Mouse (Mus musculus) intestine, postnatal 0 days (tissue): ENCODE measurements around the gene Tysnd1. TPM values are rescaled to one million over a fixed set of nuclear protein-coding genes. Genes with fewer than 3 reads are reported as not detected.

ENCODE experiments used
- ATAC-seq: fragments of 200-750 bp; cut with Nextera tagmentation; 2 replicates; pipeline ENCODE4 v1.8.0; 2017; ENCODE audit warnings: mild to moderate bottlenecking, moderate TSS enrichment, moderate library complexity
- H3K27ac ChIP-seq: fragments of 300-500 bp; sonication (generic); 2 replicates; pipeline ENCODE4 v1.5.1; 2014; ENCODE audit warnings: mild to moderate bottlenecking, low read depth, low read length, moderate library complexity
- H3K27me3 ChIP-seq: fragments of 300-500 bp; sonication (generic); replicated peaks from 2 replicates; pipeline ENCODE4 v1.6.1; 2014; ENCODE audit warnings: low read length, mixed read lengths; ENCODE audit not compliant: control insufficient read depth, insufficient read depth
- H3K36me3 ChIP-seq: fragments of 300-500 bp; sonication (generic); 2 replicates; pipeline ENCODE4 v1.6.1; 2014; ENCODE audit warnings: mild to moderate bottlenecking, moderate library complexity; ENCODE audit not compliant: control insufficient read depth, insufficient read depth
- H3K4me1 ChIP-seq: fragments of 300-500 bp; sonication (generic); replicated peaks from 2 replicates; pipeline ENCODE4 v1.6.1; 2014; ENCODE audit warnings: antibody characterized with exemption, low read length, mixed read lengths; ENCODE audit not compliant: control insufficient read depth, insufficient read depth
- H3K4me2 ChIP-seq: fragments of 300-500 bp; sonication (generic); replicated peaks from 2 replicates; pipeline ENCODE4 v1.6.1; 2014; ENCODE audit warnings: low read depth, mild to moderate bottlenecking, moderate library complexity
- H3K4me3 ChIP-seq: fragments of 300-500 bp; sonication (generic); 2 replicates; pipeline ENCODE4 v1.5.1; 2014; ENCODE audit warnings: low read depth, low read length
- H3K9ac ChIP-seq: fragments of 300-500 bp; sonication (generic); 2 replicates; pipeline ENCODE4 v1.6.1; 2014; ENCODE audit warnings: mild to moderate bottlenecking, low read depth, low read length
- H3K9me3 ChIP-seq: fragments of 300-500 bp; sonication (generic); 2 replicates; pipeline ENCODE4 v1.6.1; 2016; ENCODE audit warnings: mixed run types; ENCODE audit not compliant: control insufficient read depth
- CTCF ChIP-seq: sonication (generic); IDR thresholded peaks from 2 replicates; pipeline ENCODE4 v1.5.1; 2016; ENCODE audit warnings: low read depth, mild to moderate bottlenecking, control low read depth, antibody characterized with exemption, moderate library complexity
- WGBS: fragments of 180-500 bp; shearing (Covaris S2); extraction: QIAGEN DNeasy Blood & Tissue Kit; methylation state at CpG from one replicate; pipeline ENCODE4 v1.1.7; 2014; 5-methylcytosine and 5-hydroxymethylcytosine counted together
- polyA plus RNA-seq: library from polyadenylated mRNA; unstranded; fragments of >200 nt; fragmentation: Nextera tagmentation; extraction: Ambion mirVana; gene quantifications from 2 replicates; pipeline ENCODE4 v1.2.1, GENCODE M21; 2015

Tysnd1 gene
- polyA plus RNA-seq, 1 experiment from 2014 or later, result 22.2 TPM

- Histone ChIP-seq H3K27me3 (no peaks in the 10 kb centered on the region), H3K27ac (peak within 1 kb of the TSS; percentile 83), H3K36me3 (peaks cover 11% of the 10 kb centered on the region; the same call in 1 of the 2 replicates), H3K4me2 (peak within 1 kb of the TSS; percentile 62), H3K4me3 (peak within 1 kb of the TSS; percentile 90), H3K4me1 (peaks cover 6% of the 10 kb centered on the region; the same call in 1 of the 2 replicates), H3K9ac (peak within 1 kb of the TSS; percentile 90), H3K9me3 (no peaks in the 10 kb centered on the region)
- TF ChIP-seq CTCF, result no peak
- ATAC-seq, result peak; percentile 99
- WGBS, result under 1% methylated on average over 70 of the region's 84 CpGs
These were observed 15.1 kb upstream of the Tysnd1 start, which contains the start of gene Sar1a for GRCm38 (mm10) chr10:61680015-61680913. Gene Sar1a (plus strand): TSS chr10:61680299.

DNA sequence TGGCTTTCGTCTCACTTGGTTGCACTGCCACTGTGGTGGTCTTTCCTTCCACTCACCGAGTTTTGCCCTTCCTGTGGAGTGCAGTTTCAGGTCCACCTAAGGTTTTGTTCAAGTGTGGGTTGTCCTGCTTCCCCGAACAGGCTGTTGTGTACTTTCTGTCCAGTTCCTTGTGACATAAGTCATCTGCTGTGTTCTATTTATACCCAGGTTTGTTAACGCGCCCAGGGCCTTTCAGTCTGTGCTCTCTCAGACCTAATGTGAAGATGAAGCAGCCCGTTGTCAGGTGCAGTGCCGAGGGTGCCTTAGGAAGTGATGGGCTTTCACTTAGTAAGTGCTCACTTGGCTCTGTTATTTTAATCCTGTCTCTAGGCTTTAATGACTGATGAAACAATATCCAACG is 5.9 kb upstream of the Tysnd1 start:
- ATAC-seq, result no peak
- H3K36me3 ChIP-seq, result peaks cover 73% of the 10 kb centered on the region
- WGBS, result 89% methylated on average over 8 of the region's 8 CpGs

DNA sequence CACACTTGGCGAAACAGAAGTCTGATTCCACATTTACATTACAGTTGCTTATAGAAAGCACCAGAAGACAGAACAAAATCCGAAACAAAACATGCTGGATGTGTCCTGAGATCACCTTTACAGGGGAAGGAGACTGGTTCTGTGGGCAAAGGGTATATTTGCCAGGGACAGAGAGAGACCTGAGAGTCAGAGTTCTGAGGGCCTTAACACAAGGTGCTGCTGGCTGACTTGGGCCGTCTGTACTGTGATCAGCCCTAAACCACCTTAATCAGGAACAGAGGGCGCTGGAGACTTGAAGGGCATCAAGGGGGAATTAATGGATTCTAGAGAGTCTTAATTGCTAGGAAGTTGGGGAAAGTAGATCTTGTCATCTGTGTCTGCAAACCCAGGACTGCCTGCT is 1.8 kb upstream of the Tysnd1 start:
- Histone ChIP-seq H3K4me3 (no peak overlapping the region), H3K27ac (no peak overlapping the region), H3K9ac (no peak overlapping the region), H3K4me2 (no peak overlapping the region), H3K36me3 (peaks cover 42% of the 10 kb centered on the region), H3K9me3 (no peaks in the 10 kb centered on the region), H3K4me1 (peaks cover 7% of the 10 kb centered on the region; the same call in 1 of the 2 replicates), H3K27me3 (no peaks in the 10 kb centered on the region)
- no peak for TF ChIP-seq CTCF
- no peak for ATAC-seq
- WGBS, result 73% methylated on average over 4 of the region's 4 CpGs

More for the DNA sequence above, 5.9 kb upstream of the Tysnd1 start:
- no peak overlapping the region for H3K4me3 ChIP-seq
- no peaks in the 10 kb centered on the region for H3K27me3 ChIP-seq
- H3K4me2 ChIP-seq, result no peak overlapping the region
- no peak overlapping the region for H3K27ac ChIP-seq
- TF ChIP-seq CTCF, result no peak
- no peaks in the 10 kb centered on the region for H3K9me3 ChIP-seq
- H3K4me1 ChIP-seq, result no peaks in the 10 kb centered on the region
- H3K9ac ChIP-seq, result no peak overlapping the region

DNA sequence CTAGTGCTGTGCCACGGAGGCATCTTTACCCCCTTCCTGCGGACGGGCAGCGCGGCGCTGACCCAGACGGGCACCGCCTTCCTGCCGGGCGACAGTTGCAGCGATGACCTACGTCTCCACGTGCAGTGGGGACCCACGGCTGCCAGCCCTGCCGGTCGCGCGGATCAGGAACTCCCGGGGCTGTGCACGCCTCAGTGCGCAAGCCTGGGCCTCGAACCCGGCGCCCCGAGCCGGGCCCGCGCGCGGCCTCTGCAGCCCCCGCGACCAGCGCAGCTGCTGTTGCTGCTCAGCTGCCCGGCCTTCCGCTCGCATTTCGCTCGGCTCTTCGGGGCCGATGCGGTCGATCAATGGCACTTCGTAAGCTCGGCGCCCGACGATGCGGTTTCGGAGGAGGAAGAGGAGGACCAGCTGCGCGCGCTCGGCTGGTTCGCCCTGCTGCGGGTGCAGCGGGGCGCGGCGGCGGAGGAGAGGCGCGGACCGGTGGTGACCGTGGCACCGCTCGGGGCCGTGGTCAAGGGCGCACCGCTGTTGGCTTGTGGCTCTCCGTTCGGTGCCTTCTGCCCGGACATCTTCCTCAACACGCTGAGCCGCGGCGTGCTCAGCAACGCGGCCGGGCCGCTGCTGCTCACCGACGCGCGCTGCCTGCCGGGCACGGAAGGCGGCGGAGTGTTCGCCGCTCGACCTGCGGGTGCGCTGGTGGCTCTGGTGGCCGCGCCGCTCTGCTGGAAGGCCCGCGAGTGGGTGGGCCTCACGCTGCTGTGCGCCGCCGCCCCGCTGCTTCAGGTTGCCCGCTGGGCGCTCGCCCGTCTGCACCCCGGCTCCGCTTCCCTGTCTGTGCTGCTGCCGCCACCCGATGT is 617 bp downstream of the Tysnd1 start:
- Histone ChIP-seq H3K9ac (peak overlapping the region; percentile 78), H3K4me2 (peak overlapping the region; percentile 99), H3K27me3 (no peaks in the 10 kb centered on the region), H3K4me1 (peaks cover 7% of the 10 kb centered on the region; the same call in 1 of the 2 replicates), H3K4me3 (peak overlapping the region; percentile 93), H3K9me3 (no peaks in the 10 kb centered on the region), H3K36me3 (peaks cover 22% of the 10 kb centered on the region), H3K27ac (peak overlapping the region; percentile 76)
- WGBS, result under 1% methylated on average over 104 of the region's 111 CpGs
- TF ChIP-seq CTCF, result 0 out of 2 replicates have a peak, but pooled peaks have one; percentile 19
- ATAC-seq, result peak; percentile 44

GRCm38 (mm10) chr10:61696560-61696823 is 1.2 kb downstream of the Tysnd1 start:
- Histone ChIP-seq H3K4me2 (peak overlapping the region; percentile 99), H3K27me3 (no peaks in the 10 kb centered on the region), H3K4me3 (peak overlapping the region; percentile 93), H3K9ac (peak overlapping the region; percentile 78), H3K9me3 (no peaks in the 10 kb centered on the region), H3K36me3 (peaks cover 16% of the 10 kb centered on the region), H3K4me1 (peaks cover 7% of the 10 kb centered on the region; the same call in 1 of the 2 replicates), H3K27ac (peak overlapping the region; percentile 76)
- ATAC-seq, result 0 out of 2 replicates have a peak, but pooled peaks have one; percentile 4
- TF ChIP-seq CTCF, result no peak
- 7% methylated on average over 19 of the region's 19 CpGs for WGBS

GRCm38 (mm10) chr10:61697028-61697427 is 1.7 kb downstream of the Tysnd1 start:
- ATAC-seq, result peak; percentile 24
- 55% methylated on average over 2 of the region's 2 CpGs for WGBS
- peak overlapping the region; percentile 76; the same call in 1 of the 2 replicates for H3K27ac ChIP-seq
- no peaks in the 10 kb centered on the region for H3K27me3 ChIP-seq
- peak overlapping the region; percentile 78; the same call in 1 of the 2 replicates for H3K9ac ChIP-seq
- peaks cover 7% of the 10 kb centered on the region; the same call in 1 of the 2 replicates for H3K4me1 ChIP-seq
- peak overlapping the region; percentile 93 for H3K4me3 ChIP-seq
- H3K36me3 ChIP-seq, result peaks cover 15% of the 10 kb centered on the region; the same call in 1 of the 2 replicates
- no peaks in the 10 kb centered on the region for H3K9me3 ChIP-seq
- H3K4me2 ChIP-seq, result peak overlapping the region; percentile 99
- no peak for TF ChIP-seq CTCF
